Mouse (Mus musculus): ENCODE results near the gene Htr5a. TPM values are rescaled to one million over a fixed set of nuclear protein-coding genes. Genes with fewer than 3 reads are reported as not detected.

Gene Htr5a
- not detected in 2 replicates for polyA plus RNA-seq (2012; rRNA removed; ENCODE audit: low replicate concordance)

GRCm38 (mm10) chr5:27841701-27842295 is at the start of gene Htr5a:
Gene Htr5a, plus strand, starts transcription at chr5:27842149.

Other genes with a start within 250 kb of the Htr5a start
- gene Paxip1, start 50.5 kb upstream of the Htr5a start, polyA plus RNA-seq (2012; rRNA removed; ENCODE audit: low replicate concordance) = 11.6 and 26.7 TPM in 2 replicates
- 254 and 509 TPM in 2 replicates for gene Insig1, start 229.2 kb downstream of the Htr5a start, polyA plus RNA-seq (2012; rRNA removed; ENCODE audit: low replicate concordance)

Measured in subcutaneous adipose tissue, adult 2 months (tissue).